Mouse (Mus musculus): ENCODE measurements around the gene Sh3pxd2a.
A peak's percentile ranks its signal among the peaks of the same experiment; 100 is the strongest.
"Not testable (repeated sequence)": the region's sequence is repeated elsewhere in the genome, so short reads cannot be mapped to it uniquely, and the experiment has no call there.

The Sh3pxd2a gene

DNA sequence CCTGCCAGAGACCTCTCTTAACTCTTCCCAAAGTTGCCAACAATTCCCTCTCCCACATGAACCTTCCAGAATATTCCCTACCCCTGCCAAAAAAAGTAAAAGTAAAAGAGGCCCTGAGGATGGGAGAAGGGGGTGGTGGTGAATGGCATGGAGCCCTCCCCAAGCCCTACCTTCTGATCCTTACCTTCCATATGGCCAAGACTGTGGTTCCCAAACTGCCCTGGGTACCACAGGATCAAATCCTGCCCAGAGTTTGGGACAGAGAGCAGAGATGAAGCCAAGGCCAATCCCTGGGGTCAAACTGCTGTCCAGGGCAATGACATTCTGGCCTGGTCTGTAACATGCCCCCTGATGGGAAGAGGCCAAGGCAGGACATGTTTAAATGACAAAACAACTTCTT lies 55.1 kb downstream of the Sh3pxd2a start:
- no peak for DNase-seq (ENCODE audit: low read depth)

DNA sequence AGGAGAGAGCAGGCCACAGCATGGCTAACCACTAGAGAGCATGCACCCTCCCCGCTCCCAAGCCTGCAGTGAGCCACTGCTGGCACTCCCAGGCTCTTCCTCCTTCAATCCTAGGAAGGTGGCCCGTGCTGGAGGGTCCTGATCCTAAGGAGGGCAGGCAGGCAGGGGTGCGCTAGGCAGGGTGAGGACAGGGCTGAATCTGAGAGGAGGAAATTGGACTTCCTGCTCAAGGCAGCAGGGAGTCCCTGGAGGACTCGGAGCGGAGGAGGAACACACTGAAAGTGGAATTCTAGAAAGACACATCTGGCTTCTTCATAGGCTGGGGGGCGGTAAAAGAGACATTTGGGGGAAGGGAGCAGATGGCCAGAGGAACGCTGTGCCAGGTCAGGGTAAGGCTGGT lies 55.5 kb downstream of the Sh3pxd2a start:
- no peak for DNase-seq (ENCODE audit: low read depth)

DNA sequence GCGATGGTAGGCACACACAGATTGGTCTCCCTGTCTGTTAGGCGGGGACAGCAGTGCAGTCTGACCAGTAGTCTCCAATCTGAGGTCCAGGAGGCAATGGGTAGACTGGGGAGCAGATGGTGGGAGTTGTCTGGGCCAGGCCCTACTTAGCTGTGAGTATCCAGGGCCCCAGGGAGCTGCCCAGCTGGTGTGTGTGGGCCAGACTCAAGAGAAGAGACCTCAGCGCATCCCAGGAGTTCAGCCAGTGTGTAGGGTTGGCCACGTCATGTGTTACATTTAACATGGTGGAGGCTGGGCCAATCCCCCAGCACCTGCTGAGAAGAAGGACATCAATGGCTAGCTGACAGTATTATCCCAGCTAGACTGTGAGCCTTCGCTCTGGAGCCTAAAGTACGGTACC lies 56.9 kb downstream of the Sh3pxd2a start:
- no peak for DNase-seq (ENCODE audit: low read depth)

DNA sequence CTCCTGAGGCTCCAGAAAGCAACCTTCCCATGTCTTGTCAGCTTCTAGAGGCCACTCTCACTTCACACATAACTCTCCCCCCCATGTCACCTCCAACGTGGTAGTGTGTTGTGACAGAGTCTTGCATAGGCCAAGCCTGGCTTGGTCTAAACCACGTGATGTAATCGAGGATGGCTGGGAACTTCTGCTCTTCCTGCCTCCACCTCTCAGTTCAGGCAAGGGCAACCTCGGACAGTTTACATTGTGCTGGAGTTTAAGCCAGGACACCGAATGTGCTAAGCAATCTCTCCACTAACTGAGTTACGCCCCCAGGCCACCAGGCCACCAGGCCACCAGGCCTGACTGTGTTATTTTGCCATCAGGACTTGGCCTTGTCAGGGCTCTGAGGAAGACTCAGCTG lies 57.7 kb downstream of the Sh3pxd2a start:
- no peak for DNase-seq (ENCODE audit: low read depth)

DNA sequence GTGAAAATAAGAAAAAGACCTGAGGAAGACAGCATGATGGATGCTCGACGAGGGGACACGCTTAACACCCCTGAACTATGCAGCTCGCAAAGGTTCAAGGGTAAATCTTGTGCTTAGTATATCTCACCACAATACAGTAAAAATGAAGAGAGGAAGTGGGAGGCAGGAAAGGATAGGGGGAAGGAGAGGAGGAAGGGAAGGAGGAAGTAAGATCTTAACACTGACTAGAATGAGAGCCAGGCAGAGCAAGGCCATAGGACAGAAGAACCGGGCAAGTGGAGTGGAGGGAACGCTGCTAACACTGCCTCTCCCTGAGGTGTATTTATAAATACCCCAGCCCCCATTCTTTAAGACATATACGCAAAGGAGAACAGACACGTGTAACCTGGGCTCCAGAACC lies 58.7 kb downstream of the Sh3pxd2a start:
- DNase-seq (ENCODE audit: low read depth), result no peak

DNA sequence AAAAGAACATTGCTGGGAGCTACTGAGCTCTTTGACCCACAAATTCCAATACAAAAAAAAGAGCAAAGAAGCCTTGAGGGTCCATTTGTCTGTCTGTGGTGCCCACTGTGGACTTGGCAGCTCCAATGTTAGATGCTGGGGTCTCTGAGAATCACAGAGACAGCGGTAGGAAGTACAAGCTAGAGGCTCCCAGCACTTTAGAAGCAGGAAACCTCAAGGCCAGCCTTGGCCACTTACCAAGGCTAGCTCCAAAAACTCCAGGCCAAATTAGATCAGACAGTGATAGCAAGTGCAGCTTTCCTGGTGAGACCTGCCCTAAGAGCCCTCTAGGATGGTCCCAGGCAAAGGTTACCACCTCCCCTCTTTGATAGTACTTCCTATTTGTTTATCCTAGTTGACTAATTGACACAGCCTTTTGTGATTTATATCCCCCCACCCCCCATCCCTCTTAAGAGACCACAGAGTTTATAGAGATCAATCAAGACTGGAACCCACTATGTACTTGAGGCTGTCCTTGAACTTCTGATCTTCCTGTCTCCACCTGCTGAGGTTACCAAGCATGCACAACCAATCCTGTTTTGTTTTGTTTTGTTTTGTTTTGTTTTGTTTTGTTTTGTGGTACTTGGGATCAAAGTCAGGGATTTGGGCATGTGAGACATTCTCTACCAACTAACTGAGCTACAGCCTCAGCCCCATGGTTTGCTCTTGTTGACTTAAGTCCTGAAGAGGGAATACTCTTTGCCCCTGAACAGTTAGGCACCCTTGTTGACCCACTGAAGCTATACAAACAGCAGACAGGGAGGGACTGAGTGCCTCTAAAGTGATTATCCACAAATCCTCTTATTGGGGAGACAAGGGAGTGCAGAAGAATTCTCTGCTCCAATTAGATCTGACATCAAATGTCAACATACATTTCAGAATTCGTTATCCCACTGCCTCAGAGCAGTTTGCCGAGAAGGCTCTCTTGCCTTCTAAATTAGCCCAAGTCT lies 60.5 kb downstream of the Sh3pxd2a start:
- peak; percentile 25 for DNase-seq (ENCODE audit: low read depth)

DNA sequence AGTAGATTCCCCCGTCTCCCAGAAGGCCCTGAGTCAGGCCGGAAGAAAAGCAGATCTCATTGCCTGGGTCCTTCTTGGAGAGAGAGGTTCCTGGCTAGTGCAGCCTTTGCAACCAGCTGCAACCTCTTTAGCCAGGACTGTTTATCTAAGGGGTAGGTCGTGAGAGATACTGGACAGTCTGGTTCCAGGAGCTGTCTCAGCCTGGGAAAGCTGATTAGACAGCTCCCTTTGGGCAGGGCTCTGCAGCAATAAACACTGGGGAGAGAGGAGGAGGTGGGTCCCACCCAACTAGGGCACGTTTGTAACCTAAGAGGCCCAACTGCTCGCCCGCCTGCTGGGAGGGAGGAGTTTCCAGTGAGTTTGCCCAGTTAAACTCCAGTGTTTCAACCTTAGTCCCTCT lies 61.2 kb downstream of the Sh3pxd2a start:
- DNase-seq (ENCODE audit: low read depth), result peak; percentile 48

DNA sequence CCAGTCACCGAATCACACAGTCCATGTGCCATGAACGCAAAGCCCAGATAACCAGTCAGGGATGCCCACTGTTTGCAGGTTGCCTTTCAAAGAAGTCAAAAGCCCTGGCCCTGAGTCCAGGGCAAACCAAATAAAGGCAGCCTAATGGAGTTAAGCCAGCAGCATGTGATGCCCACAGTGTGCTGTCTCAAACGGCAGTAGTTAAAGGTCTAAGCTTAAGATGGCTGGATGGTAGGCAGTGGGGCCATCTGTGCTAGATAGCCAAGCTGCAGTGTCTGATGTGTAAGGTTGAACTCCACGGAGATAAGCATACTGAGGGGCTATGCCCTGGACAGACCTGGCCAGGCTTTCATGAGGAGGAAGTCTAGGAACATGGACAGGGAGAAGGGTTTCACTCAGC lies 61.7 kb downstream of the Sh3pxd2a start:
- DNase-seq (ENCODE audit: low read depth), result peak; percentile 24

DNA sequence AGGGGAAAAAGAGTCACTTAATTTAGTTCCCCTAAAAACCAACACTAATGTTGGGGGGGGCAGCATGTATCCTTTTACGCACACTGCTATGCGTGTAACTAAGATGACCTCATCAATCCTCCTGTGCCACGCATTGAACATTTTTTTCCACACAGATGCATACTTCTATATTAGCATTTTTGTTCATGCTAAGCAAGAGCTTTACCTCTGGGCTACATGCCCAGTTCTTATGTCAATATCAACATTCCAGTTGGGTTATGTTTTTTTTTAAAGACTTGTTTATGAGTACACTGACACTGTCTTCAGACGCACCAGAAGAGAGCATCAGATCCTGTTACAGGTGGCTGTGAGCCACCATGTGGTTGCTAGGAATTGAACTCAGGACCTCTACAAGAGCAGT lies 64.5 kb downstream of the Sh3pxd2a start:
- DNase-seq (ENCODE audit: low read depth), result peak; percentile 83

DNA sequence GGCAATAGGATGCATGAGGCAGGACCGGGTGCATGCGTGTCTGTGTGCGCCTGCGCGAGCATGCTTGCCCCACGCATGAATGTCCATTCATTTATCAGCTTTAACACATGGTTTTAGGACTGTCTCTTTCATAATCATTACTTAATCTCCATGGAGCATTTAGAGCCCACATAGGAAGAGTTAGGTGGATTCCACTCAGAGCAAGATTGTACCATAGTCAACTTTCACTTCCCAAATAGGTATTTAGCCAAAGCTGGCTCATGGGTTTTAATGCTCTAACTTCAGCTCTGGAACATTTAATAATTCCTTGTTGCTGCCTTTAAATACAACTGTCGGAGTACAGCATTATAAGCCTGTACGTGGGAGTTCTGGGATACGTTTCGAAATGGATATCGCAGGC lies 65.2 kb downstream of the Sh3pxd2a start:
- no peak for DNase-seq (ENCODE audit: low read depth)

DNA sequence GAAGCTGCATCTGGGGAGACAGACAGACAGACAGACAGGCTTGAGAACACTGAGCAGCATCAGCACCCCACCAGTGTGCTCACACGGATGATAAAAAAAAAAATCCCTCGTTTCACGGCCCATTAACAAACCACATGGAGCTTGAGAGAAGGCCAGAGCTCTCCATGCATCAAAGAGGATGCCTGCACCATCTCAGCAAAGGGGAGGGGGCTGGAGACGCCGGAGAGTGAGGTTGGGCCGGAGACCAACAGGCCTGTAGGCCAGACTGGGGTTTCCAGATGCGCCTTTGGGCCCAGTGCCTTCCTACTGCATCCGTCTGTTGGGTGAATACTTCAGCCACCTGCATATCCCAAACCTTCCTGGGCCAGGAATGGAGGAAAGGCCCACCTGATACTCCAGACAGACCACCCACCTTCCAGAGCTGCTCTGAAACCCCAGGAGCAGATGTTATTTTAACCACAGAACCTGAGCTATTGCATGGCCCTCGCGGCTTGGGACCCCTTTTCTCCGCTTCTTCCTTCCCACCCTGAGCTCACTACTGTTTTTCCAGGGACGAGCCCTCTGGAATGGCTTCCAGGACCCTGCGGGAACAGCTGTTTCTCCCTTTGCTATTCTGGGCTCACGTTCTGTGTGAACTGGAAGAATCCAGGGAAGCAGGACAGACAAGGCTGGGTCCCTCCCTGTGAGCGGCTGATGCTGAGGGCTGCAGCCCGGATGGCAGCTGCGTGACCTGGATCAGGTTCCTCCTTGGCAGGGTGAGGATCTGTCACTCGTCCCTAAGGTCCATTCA lies 66.1 kb downstream of the Sh3pxd2a start:
- no peak for DNase-seq (ENCODE audit: low read depth)

DNA sequence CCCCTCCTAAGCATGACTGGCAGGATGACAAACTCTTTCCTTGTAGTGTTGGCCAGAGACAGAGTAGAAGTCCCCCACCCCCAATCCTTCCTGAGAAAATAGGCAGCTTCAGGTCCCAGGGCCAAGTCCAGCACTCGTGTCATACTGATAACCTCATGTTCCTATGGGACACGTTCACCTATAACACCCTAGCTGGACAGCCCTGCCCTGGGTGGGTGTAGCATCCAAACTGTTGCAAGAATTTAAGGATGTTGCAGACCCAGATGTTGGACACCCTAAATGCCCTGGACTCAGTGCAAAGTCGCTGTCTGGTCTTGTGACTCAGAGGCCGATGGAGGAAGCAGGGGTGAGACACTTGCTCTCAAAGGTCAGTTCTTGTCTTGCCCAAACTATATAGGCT lies 68.9 kb downstream of the Sh3pxd2a start:
- DNase-seq (ENCODE audit: low read depth), result no peak

DNA sequence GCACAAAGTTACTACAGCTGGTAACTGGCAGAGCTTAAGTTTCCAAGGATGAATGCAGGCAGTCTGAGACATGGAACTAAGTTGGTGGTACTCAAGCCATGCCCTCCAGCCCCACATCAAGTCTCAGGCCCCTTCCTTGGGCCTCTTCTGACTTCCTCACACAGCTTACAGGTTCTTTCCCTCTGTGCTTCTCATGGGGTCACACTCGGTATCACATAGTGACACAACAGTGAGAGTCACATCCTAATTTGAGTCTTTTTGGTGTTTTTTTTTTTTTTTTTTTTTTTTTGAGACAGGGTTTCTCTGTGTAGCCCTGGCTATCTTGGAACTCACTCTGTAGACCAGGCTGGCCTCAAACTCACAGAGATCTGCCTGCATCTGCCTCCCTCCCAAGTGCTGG lies 69.4 kb downstream of the Sh3pxd2a start:
- not testable (repeated sequence) for DNase-seq (ENCODE audit: low read depth)

DNA sequence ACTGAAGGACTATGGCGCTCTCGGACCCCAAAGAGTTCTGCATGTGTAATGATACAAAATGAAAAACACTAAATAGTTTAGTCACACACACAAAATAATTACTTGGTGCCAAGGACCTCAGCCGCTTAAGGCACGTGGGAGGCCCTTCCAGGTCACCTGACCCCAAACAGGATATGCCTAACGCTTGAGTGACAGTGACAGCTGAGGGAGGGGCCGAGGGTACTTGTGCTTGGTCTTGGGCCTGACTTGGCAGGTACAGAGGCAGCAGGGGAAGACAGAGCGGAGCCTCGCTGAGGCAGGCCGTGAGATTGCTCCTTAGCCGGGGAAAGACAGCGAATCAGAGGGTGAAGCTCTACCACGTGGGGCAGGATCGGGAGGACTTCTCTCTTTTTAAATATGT lies 73.3 kb downstream of the Sh3pxd2a start:
- DNase-seq (ENCODE audit: low read depth), result no peak

DNA sequence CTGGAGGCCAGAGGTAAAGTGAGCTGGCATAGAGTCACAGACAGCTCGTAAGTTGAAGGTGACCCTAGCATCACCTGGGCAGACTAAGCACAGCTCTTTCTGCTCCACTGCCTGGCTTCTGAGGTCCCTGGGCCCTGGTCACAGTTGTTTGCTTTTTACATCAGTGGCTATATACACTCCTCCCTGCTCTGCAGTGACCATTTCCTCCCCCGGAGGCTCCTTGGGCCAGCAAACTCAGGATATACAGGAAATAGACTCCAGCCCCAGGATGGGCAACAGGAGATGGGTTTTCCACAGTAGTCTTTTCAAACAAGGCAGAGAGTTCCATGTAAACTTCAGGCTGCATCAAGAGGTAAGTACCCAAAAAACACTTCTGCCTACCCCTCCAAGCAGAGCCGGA lies 76.3 kb downstream of the Sh3pxd2a start:
- no peak for DNase-seq (ENCODE audit: low read depth)

DNA sequence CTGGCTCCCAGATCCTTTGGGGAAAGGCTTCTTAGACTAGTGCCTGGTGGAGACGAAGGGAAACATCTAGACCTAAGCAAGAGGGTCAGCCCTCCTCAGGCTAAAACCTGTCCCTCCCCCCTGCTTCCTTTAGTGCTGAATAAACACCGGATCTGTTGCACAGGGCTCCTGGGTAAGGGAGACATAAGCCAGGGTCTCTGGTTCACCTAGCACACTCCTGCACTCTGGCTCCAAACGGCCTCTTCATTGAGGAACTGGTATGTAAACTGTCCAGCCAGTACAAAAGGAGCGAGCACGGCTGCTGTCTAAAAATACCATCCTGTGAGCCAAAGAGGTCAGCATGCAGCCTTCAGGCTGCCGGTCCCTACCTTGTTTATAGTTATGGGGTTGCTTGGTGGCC lies 76.8 kb downstream of the Sh3pxd2a start:
- no peak for DNase-seq (ENCODE audit: low read depth)

DNA sequence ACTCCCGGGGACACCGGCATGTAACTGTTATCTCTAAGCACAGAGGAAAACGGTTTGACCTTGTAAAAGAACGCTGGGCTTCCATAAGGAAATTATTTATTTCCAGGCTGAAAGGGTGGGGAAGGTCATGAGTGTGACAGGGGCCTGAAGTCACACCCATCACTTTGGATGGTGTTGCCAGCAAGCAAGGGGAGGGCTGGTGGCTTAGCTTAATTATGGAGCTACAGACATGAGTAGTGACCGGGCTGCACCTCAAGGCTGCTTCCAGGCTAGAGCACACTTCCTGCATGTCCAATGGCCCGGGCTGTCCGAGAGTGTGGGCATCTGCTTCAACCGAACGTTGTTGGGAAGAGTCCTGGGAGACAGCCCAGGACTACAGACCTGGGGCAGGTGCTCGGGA lies 78.2 kb downstream of the Sh3pxd2a start:
- no peak for DNase-seq (ENCODE audit: low read depth)

DNA sequence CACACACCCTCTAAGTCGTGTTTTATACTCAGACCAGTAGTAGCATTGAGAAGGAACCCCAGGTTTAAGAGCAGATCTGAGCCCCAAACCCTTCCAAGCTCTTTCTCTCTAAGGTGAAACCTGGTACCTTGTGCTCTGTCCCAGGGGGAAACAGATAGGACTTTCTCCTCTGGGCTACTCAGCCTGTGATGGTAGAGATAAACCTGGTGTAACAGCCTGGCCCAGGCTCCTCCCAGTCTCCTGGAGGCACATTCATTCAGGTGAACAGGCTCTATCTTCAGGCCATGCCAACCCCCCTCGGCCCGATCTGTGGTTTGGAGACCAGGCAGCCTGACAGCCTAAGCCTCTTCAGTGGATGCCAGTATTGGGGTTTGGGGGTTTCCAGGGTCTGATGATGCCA lies 79.6 kb downstream of the Sh3pxd2a start:
- DNase-seq (ENCODE audit: low read depth), result no peak

DNA sequence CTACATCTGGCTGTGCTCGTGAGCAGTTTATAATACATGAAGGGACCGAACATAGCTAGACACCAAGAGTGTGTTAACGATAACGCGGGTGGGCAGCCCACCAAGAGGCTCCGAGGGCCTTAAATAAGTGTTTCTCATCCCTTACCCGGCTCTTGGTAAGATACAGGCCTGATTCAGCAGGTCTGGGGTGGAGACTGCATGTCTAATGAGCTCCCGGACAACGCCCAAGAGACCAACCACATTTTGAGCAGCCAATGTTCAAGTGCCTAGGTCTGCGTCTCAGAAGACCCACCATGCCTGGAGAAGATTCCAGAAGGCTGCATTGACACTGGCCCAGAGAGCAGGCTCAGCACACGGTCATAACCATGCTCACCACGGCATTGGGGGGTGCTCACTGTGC lies 80.2 kb downstream of the Sh3pxd2a start:
- no peak for DNase-seq (ENCODE audit: low read depth)

DNA sequence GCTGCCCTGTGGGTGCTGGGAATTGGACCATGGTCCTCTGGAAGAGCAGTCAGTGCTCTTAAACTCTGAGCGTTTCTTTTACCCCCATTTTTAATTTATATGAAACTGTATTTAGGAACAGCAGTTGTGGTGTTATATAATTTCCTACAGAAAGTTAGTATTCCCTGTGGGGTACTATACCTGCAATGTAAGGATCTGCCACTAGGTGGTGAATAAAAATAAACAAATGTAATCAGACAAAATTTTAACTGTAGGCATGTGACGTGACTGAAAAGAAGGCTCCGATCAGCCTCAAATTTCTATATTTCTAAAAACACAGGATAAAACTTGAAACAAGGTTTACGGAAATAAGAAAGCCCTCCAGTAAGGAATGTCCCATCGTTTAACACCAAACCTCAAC lies 81.9 kb downstream of the Sh3pxd2a start:
- DNase-seq (ENCODE audit: low read depth), result no peak

DNA sequence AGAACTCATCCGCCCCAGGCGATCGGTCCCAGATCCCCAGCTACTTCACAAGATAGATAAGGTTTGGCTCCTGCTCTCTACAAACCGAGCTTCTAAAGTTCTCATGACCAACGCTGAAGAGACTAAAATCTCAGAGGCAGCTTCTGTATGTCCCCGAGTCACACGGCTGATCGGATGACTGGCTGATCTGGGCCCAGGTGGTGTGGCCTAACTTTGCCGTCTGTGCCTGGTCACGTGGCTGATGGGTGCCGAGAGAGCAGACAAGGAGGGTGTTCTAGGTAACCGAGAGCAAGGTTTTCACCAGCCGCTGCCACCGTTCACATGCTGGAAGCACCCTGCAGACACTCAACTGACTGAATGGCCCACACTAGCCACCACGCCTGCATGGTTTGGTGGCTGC lies 83.2 kb downstream of the Sh3pxd2a start:
- no peak for DNase-seq (ENCODE audit: low read depth)

DNA sequence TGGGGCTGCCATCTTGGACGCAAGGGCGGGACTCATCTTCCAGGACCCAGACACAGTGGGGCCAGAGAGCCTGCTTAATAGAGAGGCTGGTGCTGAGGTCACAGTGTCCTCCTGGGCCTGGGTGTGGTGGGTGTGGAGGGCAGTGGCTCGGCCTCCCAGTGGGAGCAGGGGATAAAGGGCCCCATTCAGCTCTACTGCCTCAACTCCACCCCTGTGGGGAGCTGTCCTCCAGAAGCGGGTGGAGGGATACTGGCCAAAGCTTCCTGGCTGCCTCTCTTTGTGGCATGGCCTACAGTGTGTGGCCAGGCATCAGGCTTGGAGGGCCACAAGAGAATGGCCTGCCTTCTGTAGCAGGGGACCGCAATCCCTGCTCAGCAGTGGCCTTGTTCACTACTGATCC lies 85.1 kb downstream of the Sh3pxd2a start:
- DNase-seq (ENCODE audit: low read depth), result peak; percentile 32

DNA sequence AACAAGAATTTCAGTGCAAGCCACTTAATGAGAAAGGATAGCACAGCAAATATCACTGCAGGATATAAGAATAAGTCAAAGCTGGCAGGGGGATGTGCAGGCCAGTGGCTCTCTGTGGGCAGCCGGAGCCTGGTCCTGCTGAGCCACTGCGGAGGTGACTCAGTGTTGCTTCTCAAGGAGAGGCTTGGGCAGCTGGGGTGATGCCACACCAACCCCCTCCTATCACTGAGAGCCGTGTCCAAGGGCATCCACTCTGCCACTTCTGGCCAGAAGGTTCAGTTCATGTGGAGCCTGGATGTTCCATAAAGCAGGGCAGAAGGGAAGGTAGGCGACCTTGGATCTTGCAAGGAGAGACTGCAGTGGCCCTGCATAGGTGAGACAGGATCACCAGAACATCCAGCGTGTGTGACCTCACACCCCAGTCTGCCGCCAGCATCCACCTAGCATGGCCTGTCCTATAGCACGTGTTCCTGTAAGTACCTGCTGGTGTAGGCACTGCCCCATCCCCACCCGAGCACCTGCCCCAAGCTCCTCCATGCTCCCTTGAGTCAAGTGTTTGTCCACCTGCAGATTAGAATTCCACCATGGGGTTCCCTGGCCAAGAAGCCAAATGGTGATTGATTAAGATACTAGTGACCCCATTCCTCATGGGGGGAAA lies 89.2 kb downstream of the Sh3pxd2a start:
- DNase-seq (ENCODE audit: low read depth), result no peak
